Mouse (Mus musculus): ENCODE results near the gene Dpp8. TPM values are rescaled to one million over a fixed set of nuclear protein-coding genes. Genes with fewer than 3 reads are reported as not detected.

Dpp8 gene
- total and polyA plus RNA-seq, 3 experiments, result 51.8 to 62.1 TPM; not detected in 1

DNA sequence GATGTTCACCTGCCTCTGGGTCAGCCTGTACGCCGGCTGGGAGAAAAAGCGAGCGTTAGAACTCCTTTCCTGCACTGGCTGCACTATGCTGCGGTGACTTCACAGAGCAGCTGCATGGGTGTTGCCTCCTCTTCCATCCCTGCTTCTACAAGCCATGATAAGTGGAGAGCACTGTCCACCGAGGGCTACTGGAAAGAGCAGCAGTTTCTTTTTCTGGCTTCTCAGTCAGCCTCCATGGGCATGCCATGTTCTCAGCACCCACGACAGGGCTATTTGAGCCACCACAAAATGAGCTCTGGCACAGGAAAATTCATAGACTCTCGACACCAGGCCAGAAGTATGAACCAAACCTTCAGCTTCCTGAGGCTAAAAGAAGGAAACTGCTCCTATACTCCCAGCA, 26.5 kb upstream of the Dpp8 start:
- Histone ChIP-seq H3K4me3 (ENCODE audit: control insufficient read depth in 1 of 2, insufficient read depth in 1 of 2, low read depth in 2 of 2, low read length in 2 of 2) (no peak overlapping the region), H3K27me3 (ENCODE audit: control insufficient read depth in 1 of 2, insufficient read depth in 2 of 2, low read length in 2 of 2) (no peaks in the 10 kb centered on the region), H3K79me2 (ENCODE audit: control insufficient read depth, insufficient read depth, low read length, poor library complexity) (no peaks in the 10 kb centered on the region), H3K9ac (ENCODE audit: control insufficient read depth, low read depth, low read length, poor library complexity, severe bottlenecking) (no peak overlapping the region), H3K36me3 (ENCODE audit: control insufficient read depth in 1 of 2, insufficient read depth in 2 of 2, low read length in 2 of 2) (peaks cover 0 to 13% of the 10 kb centered on the region in 2 experiments; a peak in 1 of 4 replicates), H3K9me3 (replicated peaks; ENCODE audit: insufficient read depth, low read length) (no peaks in the 10 kb centered on the region), H3K27ac (ENCODE audit: control insufficient read depth, low read depth, low read length) (no peak overlapping the region), H3K4me1 (ENCODE audit: control insufficient read depth in 1 of 2, insufficient read depth in 2 of 2, low read length in 2 of 2) (no peaks in the 10 kb centered on the region)
- TF ChIP-seq CTCF (IDR thresholded peaks at IDR 0.05 in 2 of 3, conservative IDR thresholded peaks at IDR 0.05 in 1 of 3; ENCODE audit: control insufficient read depth in 1 of 3, insufficient read depth in 1 of 3, low read depth in 2 of 3, low read length in 3 of 3, poor library complexity in 1 of 3, severe bottlenecking in 1 of 3), result no peak
- TF ChIP-seq ZC3H11A (IDR thresholded peaks at IDR 0.05; ENCODE audit: low read depth, low read length), result no peak
- TF ChIP-seq EP300 (IDR thresholded peaks at IDR 0.05; ENCODE audit: low read depth in 1 of 2, low read length in 2 of 2), result no peak
- no peak for TF ChIP-seq MYB (IDR thresholded peaks at IDR 0.05; ENCODE audit: low read depth, low read length)
- TF ChIP-seq MEF2A (IDR thresholded peaks at IDR 0.05; ENCODE audit: extremely low read depth, insufficient replicate concordance, low read depth, low read length, poor library complexity, severe bottlenecking), result no peak
- DNase-seq (ENCODE audit: low read depth, low spot score), result no peak

DNA sequence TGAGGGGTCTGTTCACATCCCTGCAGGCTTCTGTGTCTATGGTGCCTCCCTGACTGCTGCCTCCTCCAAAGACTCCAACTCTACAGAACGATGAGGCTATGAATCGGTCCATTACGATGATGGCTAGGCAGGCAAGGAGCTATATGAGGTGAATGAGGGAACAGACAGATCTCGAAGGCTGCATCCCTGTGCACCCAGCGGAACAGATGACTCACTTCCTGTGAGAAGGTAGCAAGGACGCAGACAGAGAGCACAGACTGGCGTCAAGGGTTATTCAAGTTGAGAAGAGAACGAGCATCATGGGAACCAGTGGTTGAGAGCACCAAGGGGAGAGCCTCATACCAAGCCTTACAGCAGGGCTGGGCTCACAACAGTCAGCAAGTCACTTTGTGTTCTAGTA, 21.6 kb upstream of the Dpp8 start:
- H3K4me1 ChIP-seq (ENCODE audit: control insufficient read depth in 1 of 2, insufficient read depth in 2 of 2, low read length in 2 of 2), result peaks cover 0 to 6% of the 10 kb centered on the region in 2 experiments; a peak in 2 of 4 replicates
- TF ChIP-seq MYC (IDR thresholded peaks at IDR 0.05; ENCODE audit: low read depth, low read length), result no peak
- TF ChIP-seq ZMIZ1 (IDR thresholded peaks at IDR 0.05; ENCODE audit: low read depth, low read length), result no peak
- H3K9me3 ChIP-seq (replicated peaks; ENCODE audit: insufficient read depth, low read length), result no peaks in the 10 kb centered on the region
- H3K27me3 ChIP-seq (ENCODE audit: control insufficient read depth in 1 of 2, insufficient read depth in 2 of 2, low read length in 2 of 2), result no peaks in the 10 kb centered on the region
- peak; percentile 33 for DNase-seq (ENCODE audit: low read depth, low spot score)
- H3K79me2 ChIP-seq (ENCODE audit: control insufficient read depth, insufficient read depth, low read length, poor library complexity), result peaks cover 16% of the 10 kb centered on the region
- H3K9ac ChIP-seq (ENCODE audit: control insufficient read depth, low read depth, low read length, poor library complexity, severe bottlenecking), result no peak overlapping the region
- no peak overlapping the region for H3K27ac ChIP-seq (ENCODE audit: control insufficient read depth, low read depth, low read length)
- H3K36me3 ChIP-seq (ENCODE audit: control insufficient read depth in 1 of 2, insufficient read depth in 2 of 2, low read length in 2 of 2), result peaks cover 4 to 5% of the 10 kb centered on the region in 2 experiments; a peak in 3 of 4 replicates
- no peak overlapping the region for H3K4me3 ChIP-seq (ENCODE audit: control insufficient read depth in 1 of 2, insufficient read depth in 1 of 2, low read depth in 2 of 2, low read length in 2 of 2)

DNA sequence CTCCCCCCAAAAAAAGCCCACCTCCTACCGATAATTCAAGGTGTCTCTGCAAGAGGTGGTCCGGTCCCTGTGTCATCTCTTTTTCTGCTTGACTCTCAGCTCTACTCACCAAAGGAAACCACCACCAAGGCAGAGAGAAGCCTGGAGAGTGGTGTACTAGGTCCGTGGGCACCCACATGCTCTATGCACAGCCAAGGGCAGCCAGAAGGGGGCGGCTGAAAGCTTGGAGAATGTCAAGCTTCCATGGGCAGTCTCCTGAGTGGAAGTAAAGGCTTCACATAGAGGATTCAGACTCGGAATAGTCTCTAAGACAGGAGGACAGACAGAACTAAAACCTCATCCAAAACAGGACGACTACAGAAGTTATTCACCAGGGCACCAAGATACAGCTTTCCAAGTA, 20.9 kb upstream of the Dpp8 start:
- no peak for DNase-seq (ENCODE audit: low read depth, low spot score)
- no peaks in the 10 kb centered on the region for H3K9me3 ChIP-seq (replicated peaks; ENCODE audit: insufficient read depth, low read length)
- peaks cover 20% of the 10 kb centered on the region for H3K79me2 ChIP-seq (ENCODE audit: control insufficient read depth, insufficient read depth, low read length, poor library complexity)
- TF ChIP-seq CHD1 (IDR thresholded peaks at IDR 0.05; ENCODE audit: low read depth, low read length) (no peak), MXI1 (IDR thresholded peaks at IDR 0.05; ENCODE audit: low read depth, low read length) (no peak), EP300 (IDR thresholded peaks at IDR 0.05; ENCODE audit: low read depth in 1 of 2, low read length in 2 of 2) (no peak), POLR2AphosphoS2 (IDR thresholded peaks at IDR 0.05; ENCODE audit: low read length) (no peak), CHD2 (IDR thresholded peaks at IDR 0.05; ENCODE audit: low read length) (no peak), POLR2AphosphoS5 (IDR thresholded peaks at IDR 0.05; ENCODE audit: borderline replicate concordance, low read depth, low read length) (no peak), NRF1 (IDR thresholded peaks at IDR 0.05; ENCODE audit: insufficient read depth, low read depth, low read length, poor library complexity, severe bottlenecking) (no peak), BHLHE40 (IDR thresholded peaks at IDR 0.05; ENCODE audit: borderline replicate concordance, low read depth, low read length) (no peak), USF2 (IDR thresholded peaks at IDR 0.05; ENCODE audit: borderline replicate concordance in 1 of 2, insufficient read depth in 1 of 2, low read depth in 1 of 2, low read length in 2 of 2) (no peak), SMC3 (IDR thresholded peaks at IDR 0.05; ENCODE audit: low read depth, low read length) (peak; percentile 19; the same call in 1 of the 2 replicates), CTCF (IDR thresholded peaks at IDR 0.05 in 2 of 3, conservative IDR thresholded peaks at IDR 0.05 in 1 of 3; ENCODE audit: control insufficient read depth in 1 of 3, insufficient read depth in 1 of 3, low read depth in 2 of 3, low read length in 3 of 3, poor library complexity in 1 of 3, severe bottlenecking in 1 of 3) (peak; percentile 20 to 55 (median 34)), TCF12 (IDR thresholded peaks at IDR 0.05; ENCODE audit: low read depth, low read length) (no peak), TAL1 (IDR thresholded peaks at IDR 0.05; ENCODE audit: low read length) (no peak)
- no peak overlapping the region for H3K27ac ChIP-seq (ENCODE audit: control insufficient read depth, low read depth, low read length)
- no peak overlapping the region for H3K4me3 ChIP-seq (ENCODE audit: control insufficient read depth in 1 of 2, insufficient read depth in 1 of 2, low read depth in 2 of 2, low read length in 2 of 2)
- H3K27me3 ChIP-seq (ENCODE audit: control insufficient read depth in 1 of 2, insufficient read depth in 2 of 2, low read length in 2 of 2), result no peaks in the 10 kb centered on the region
- peaks cover 2 to 10% of the 10 kb centered on the region in 2 experiments; a peak in 2 of 4 replicates for H3K36me3 ChIP-seq (ENCODE audit: control insufficient read depth in 1 of 2, insufficient read depth in 2 of 2, low read length in 2 of 2)
- H3K4me1 ChIP-seq (ENCODE audit: control insufficient read depth in 1 of 2, insufficient read depth in 2 of 2, low read length in 2 of 2), result peaks cover 0 to 12% of the 10 kb centered on the region in 2 experiments; a peak in 2 of 4 replicates
- H3K9ac ChIP-seq (ENCODE audit: control insufficient read depth, low read depth, low read length, poor library complexity, severe bottlenecking), result no peak overlapping the region

All from MEL (cell line).